Mouse (Mus musculus) myocyte (in vitro differentiated cells): Measurements from ENCODE around the gene Gatad2a. TPM values are rescaled to one million over a fixed set of nuclear protein-coding genes. Genes with fewer than 3 reads are reported as not detected.
A peak's percentile ranks its signal among the peaks of the same experiment; 100 is the strongest.
"Not testable (repeated sequence)": the region's sequence is repeated elsewhere in the genome, so short reads cannot be mapped to it uniquely, and the experiment has no call there.

Experiments used
- H3K27me3 ChIP-seq: one replicate; pipeline ENCODE4 v1.6.1; 2011; ENCODE audit not compliant: control insufficient read depth, insufficient read depth, insufficient read length
- H3K36me3 ChIP-seq: one replicate; pipeline ENCODE4 v1.6.1; 2011; ENCODE audit not compliant: control insufficient read depth, insufficient read depth
- H3K4me2 ChIP-seq: one replicate; pipeline ENCODE4 v1.6.1; 2011; ENCODE audit warnings: low read depth, control low read depth
- H3K4me3 ChIP-seq: one replicate; pipeline ENCODE4 v1.5.1; 2011; ENCODE audit warnings: mild to moderate bottlenecking, control low read depth, moderate library complexity
- H3K79me2 ChIP-seq: one replicate; pipeline ENCODE4 v1.6.1; 2011; ENCODE audit not compliant: control insufficient read depth, insufficient read depth
- H3ac ChIP-seq: one replicate; pipeline ENCODE4 v1.6.1; 2011; ENCODE audit not compliant: control insufficient read depth, insufficient read length
- CEBPB ChIP-seq: IDR thresholded peaks from 2 replicates; pipeline ENCODE4 v1.6.1; 2011; ENCODE audit warnings: mild to moderate bottlenecking, moderate library complexity; ENCODE audit not compliant: poor library complexity, insufficient read depth, severe bottlenecking
- E2F4 ChIP-seq: IDR thresholded peaks from one replicate; pipeline ENCODE4 v1.6.1; 2011; ENCODE audit warnings: mild to moderate bottlenecking, control low read depth, moderate library complexity; ENCODE audit not compliant: insufficient read depth
- MAX ChIP-seq: IDR thresholded peaks from one replicate; pipeline ENCODE4 v1.6.1; 2011; ENCODE audit warnings: low read depth, mild to moderate bottlenecking, control low read depth
- MYOD1 ChIP-seq, 3 experiments: IDR thresholded peaks; one replicate each; pipeline ENCODE4 v1.6.1; 2011; ENCODE audit warnings: control low read depth in 2 of 3, low read depth in 2 of 3, mild to moderate bottlenecking in 2 of 3, moderate library complexity in 1 of 3; ENCODE audit not compliant: insufficient read length in 2 of 3, control insufficient read depth in 1 of 3
- MYOG ChIP-seq, 3 experiments: IDR thresholded peaks; one replicate each; pipeline ENCODE4 v1.6.1; 2011; ENCODE audit warnings: control low read depth in 2 of 3, low read depth in 2 of 3, mild to moderate bottlenecking in 2 of 3; ENCODE audit not compliant: insufficient read length in 2 of 3, control insufficient read depth in 1 of 3, insufficient read depth in 1 of 3
- POLR2A ChIP-seq: IDR thresholded peaks from one replicate; pipeline ENCODE4 v1.6.1; 2011; ENCODE audit warnings: low read depth, mild to moderate bottlenecking, control low read depth, moderate library complexity; ENCODE audit not compliant: insufficient read length
- POLR2AphosphoS2 ChIP-seq: IDR thresholded peaks from one replicate; pipeline ENCODE4 v1.6.1; 2011; ENCODE audit warnings: low read depth, control low read depth; ENCODE audit not compliant: insufficient read length
- REST ChIP-seq: IDR thresholded peaks from one replicate; pipeline ENCODE4 v1.6.1; 2011; ENCODE audit warnings: mild to moderate bottlenecking, control low read depth, moderate library complexity; ENCODE audit not compliant: insufficient read depth, insufficient read length
- SRF ChIP-seq: IDR thresholded peaks from one replicate; pipeline ENCODE4 v1.6.1; 2011; ENCODE audit warnings: low read depth; ENCODE audit not compliant: control insufficient read depth, insufficient read length
- TCF12 ChIP-seq: IDR thresholded peaks from one replicate; pipeline ENCODE4 v1.6.1; 2011; ENCODE audit warnings: mild to moderate bottlenecking, control low read depth; ENCODE audit not compliant: poor library complexity, insufficient read depth, severe bottlenecking
- TCF3 ChIP-seq: IDR thresholded peaks from one replicate; pipeline ENCODE4 v1.6.1; 2011; ENCODE audit warnings: low read depth, control low read depth; ENCODE audit not compliant: insufficient read length
- USF1 ChIP-seq: IDR thresholded peaks from one replicate; pipeline ENCODE4 v1.6.1; 2011; ENCODE audit warnings: low read depth, mild to moderate bottlenecking, control low read depth, moderate library complexity
- polyA plus RNA-seq: library from polyadenylated mRNA; unstranded; fragments of >200 nt; fragmentation: generic; extraction: Trizol; gene quantifications from one replicate; pipeline ENCODE4 v1.2.1, GENCODE M21; 2012; ENCODE audit warnings: missing spikeins

Gatad2a gene
- polyA plus RNA-seq, 1 experiment, result 46.7 TPM

GRCm38 (mm10) chr8:69950300-69950699 lies 45.9 kb downstream of the Gatad2a start:
- Histone ChIP-seq H3K79me2 (peaks cover 97% of the 10 kb centered on the region), H3K4me2 (no peak overlapping the region), H3K27me3 (no peaks in the 10 kb centered on the region), H3K4me3 (no peak overlapping the region), H3ac (no peak overlapping the region), H3K36me3 (peaks cover 5% of the 10 kb centered on the region)
- TF ChIP-seq REST (no peak), POLR2AphosphoS2 (no peak)

- H3K4me2 ChIP-seq, H3K4me3 ChIP-seq, H3ac ChIP-seq, H3K36me3 ChIP-seq, H3K27me3 ChIP-seq: not testable (repeated sequence)
- peaks cover 91% of the 10 kb centered on the region for H3K79me2 ChIP-seq
These were observed 53.7 kb downstream of the Gatad2a start for GRCm38 (mm10) chr8:69942495-69942894.

- no peak for TF ChIP-seq REST
- TF ChIP-seq TCF3, result no peak
- no peak for TF ChIP-seq CEBPB
- no peak for TF ChIP-seq MYOG (IDR thresholded peaks at IDR 0.05; ENCODE audit: control insufficient read depth in 1 of 3, insufficient read depth in 1 of 3, insufficient read length in 2 of 3, low read depth in 2 of 3)
- no peak for TF ChIP-seq MAX
- no peak for TF ChIP-seq SRF
- no peak for TF ChIP-seq MYOD1 (IDR thresholded peaks at IDR 0.05; ENCODE audit: control insufficient read depth in 1 of 3, insufficient read length in 2 of 3, low read depth in 2 of 3)
- no peak for TF ChIP-seq POLR2AphosphoS2
- TF ChIP-seq USF1, result no peak
- TF ChIP-seq POLR2A, result no peak
- TF ChIP-seq E2F4, result no peak
- no peak for TF ChIP-seq TCF12
- Histone ChIP-seq H3K4me3 (no peak overlapping the region), H3K27me3 (no peaks in the 10 kb centered on the region), H3K36me3 (no peaks in the 10 kb centered on the region), H3K4me2 (peak overlapping the region; percentile 49), H3ac (no peak overlapping the region), H3K79me2 (peaks cover 88% of the 10 kb centered on the region)
These were observed 55.8 kb downstream of the Gatad2a start for GRCm38 (mm10) chr8:69940386-69940785.

- Histone ChIP-seq H3K4me2 (peak overlapping the region; percentile 65), H3K79me2 (peaks cover 80% of the 10 kb centered on the region), H3K4me3 (no peak overlapping the region), H3K27me3 (no peaks in the 10 kb centered on the region), H3ac (no peak overlapping the region), H3K36me3 (no peaks in the 10 kb centered on the region)
- peak; percentile 67 for TF ChIP-seq USF1
- TF ChIP-seq TCF12, result peak; percentile 84
- peak; percentile 20 for TF ChIP-seq POLR2AphosphoS2
- TF ChIP-seq TCF3, result peak; percentile 53
- peak in 2 of 3 experiments; percentile 88 to 93 for TF ChIP-seq MYOD1 (IDR thresholded peaks at IDR 0.05; ENCODE audit: control insufficient read depth in 1 of 3, insufficient read length in 2 of 3, low read depth in 2 of 3)
- no peak for TF ChIP-seq CEBPB
- TF ChIP-seq SRF, result no peak
- peak; percentile 55 to 91 (median 61) for TF ChIP-seq MYOG (IDR thresholded peaks at IDR 0.05; ENCODE audit: control insufficient read depth in 1 of 3, insufficient read depth in 1 of 3, insufficient read length in 2 of 3, low read depth in 2 of 3)
- TF ChIP-seq MAX, result no peak
These were observed 56.6 kb downstream of the Gatad2a start for GRCm38 (mm10) chr8:69939633-69940032.

- Histone ChIP-seq H3K36me3 (no peaks in the 10 kb centered on the region), H3K79me2 (peaks cover 78% of the 10 kb centered on the region), H3ac (no peak overlapping the region), H3K4me2 (peak overlapping the region; percentile 65), H3K4me3 (no peak overlapping the region), H3K27me3 (no peaks in the 10 kb centered on the region)
- TF ChIP-seq MYOD1 (IDR thresholded peaks at IDR 0.05; ENCODE audit: control insufficient read depth in 1 of 3, insufficient read length in 2 of 3, low read depth in 2 of 3) (peak; percentile 57 to 91 (median 84)), E2F4 (no peak), POLR2AphosphoS2 (no peak), MYOG (IDR thresholded peaks at IDR 0.05; ENCODE audit: control insufficient read depth in 1 of 3, insufficient read depth in 1 of 3, insufficient read length in 2 of 3, low read depth in 2 of 3) (peak in 2 of 3 experiments; percentile 64 to 75), SRF (no peak), TCF12 (peak; percentile 31), USF1 (no peak), MAX (no peak)
These were observed 57.8 kb downstream of the Gatad2a start for GRCm38 (mm10) chr8:69938245-69938982.
